Comparison of ENCODE assay signal across 8 mouse cellular contexts in the genomic region with DNA sequence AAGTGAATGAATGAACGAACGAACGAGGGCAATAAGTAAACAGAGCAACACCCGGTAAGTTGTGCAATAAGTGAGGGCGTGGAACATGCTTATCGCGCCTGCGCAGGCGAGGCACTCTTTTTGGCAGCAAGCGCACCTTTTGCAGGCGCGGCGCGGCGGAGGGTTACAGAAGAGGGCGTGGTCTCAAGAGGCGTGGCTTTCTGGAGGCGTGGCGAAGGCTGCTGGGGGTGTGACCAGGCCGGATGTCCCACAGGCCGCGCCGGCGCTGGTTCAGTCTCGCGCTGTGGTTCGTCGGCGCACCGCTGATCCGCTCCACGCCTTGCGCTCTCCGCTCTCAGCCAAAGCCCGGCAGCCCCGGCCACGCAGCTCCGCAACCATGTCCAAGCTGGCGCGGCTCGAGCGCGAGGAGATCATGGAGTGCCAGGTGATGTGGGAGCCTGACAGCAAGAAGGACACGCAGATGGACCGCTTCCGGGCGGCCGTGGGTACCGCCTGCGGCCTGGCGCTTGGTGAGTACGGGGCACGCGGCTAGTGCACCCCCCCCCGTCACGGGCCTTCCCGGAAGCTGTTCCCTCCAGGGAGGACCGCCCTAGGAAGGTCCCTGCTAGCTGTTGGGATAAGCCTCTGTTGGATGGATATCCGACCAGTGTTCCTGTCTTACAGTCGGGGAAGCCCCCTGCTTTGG. TPM values are rescaled to one million over a fixed set of nuclear protein-coding genes. Genes with fewer than 3 reads are reported as not detected.
A peak's percentile ranks its signal among the peaks of the same experiment; 100 is the strongest.
DNase-seq lines count a peak whose midpoint lies in the region; ATAC-seq lines count a peak whose summit lies in the region.

A gene (plus strand): TSS at position 214 of the 685 bp plus-strand sequence.

- no peaks in the 10 kb centered on the region for H3K9me3 ChIP-seq in intestine, embryonic 14.5 days (ENCODE audit: control insufficient read depth, low read length)

- peak within 1 kb of the TSS; percentile 90 for H3K4me3 ChIP-seq in intestine, embryonic 14.5 days (ENCODE audit: low read depth, low read length)

- peaks cover 26% of the 10 kb centered on the region for H3K4me1 ChIP-seq in intestine, embryonic 14.5 days (replicated peaks; ENCODE audit: control insufficient read depth, insufficient read depth, low read length)

- intact Hi-C loops in left cerebral cortex, postnatal 14 days (cut with DNase I) = loop anchor here (1.0 kb wide), 1 partner anchor 9 kb away; no protein-coding TSS in a partner anchor

- DNase-seq in adrenal gland, adult 18-20 months (ENCODE audit: low spot score in 2 of 2) = peak; percentile 99
- DNase-seq in embryo, embryonic 11 days = peak; percentile 96
- peak; percentile 96 for DNase-seq in gastrocnemius, postnatal 25 days
- peak; percentile 100 for DNase-seq in intestine, embryonic 14.5 days (ENCODE audit: low spot score)
- peak; percentile 96 to 98 for DNase-seq in left cerebral cortex, postnatal 14 days (ENCODE audit: low spot score in 2 of 2)
- DNase-seq in mesoderm, embryonic 11.5 days (ENCODE audit: low read depth, low spot score) = peak; percentile 97
- peak; percentile 94 to 95 for DNase-seq in right cerebral cortex, postnatal 36 days (ENCODE audit: low spot score in 2 of 2)
- DNase-seq in yolk sac, embryonic 10.5 days (ENCODE audit: low spot score) = peak; percentile 98

- H3K27me3 ChIP-seq in intestine, embryonic 14.5 days (replicated peaks; ENCODE audit: control insufficient read depth, insufficient read depth, low read length) = no peaks in the 10 kb centered on the region

- H3K9ac ChIP-seq in intestine, embryonic 14.5 days (ENCODE audit: low read length) = peak within 1 kb of the TSS; percentile 62

- peak within 1 kb of the TSS; percentile 69 for H3K4me2 ChIP-seq in intestine, embryonic 14.5 days (ENCODE audit: low read length)

- ATAC-seq in intestine, embryonic 14.5 days (replicated peaks; ENCODE audit: low FRiP score, low TSS enrichment, low read depth) = peak; percentile 94

- H3K36me3 ChIP-seq in intestine, embryonic 14.5 days (ENCODE audit: control insufficient read depth, insufficient read depth, low read length) = 0 out of 2 replicates have a peak, but pooled peaks cover 6% of the 10 kb centered on the region

- peak within 1 kb of the TSS; percentile 64; the same call in 1 of the 2 replicates for H3K27ac ChIP-seq in intestine, embryonic 14.5 days (ENCODE audit: low read depth)

- WGBS in intestine, embryonic 14.5 days = under 1% methylated on average over 60 of the region's 60 CpGs

RNA-seq across cellular contexts. Expression of the gene that starts here (rescaled TPM):
- 100 to 1,000 TPM in 1 of 2 experiments, 10 to 100 TPM in 1; 90.2 to 165 TPM for total RNA-seq in adrenal gland, adult 18-20 months (2021)
- 1 to 10 TPM; 3.3 to 4.8 TPM for total RNA-seq in gastrocnemius, postnatal 25 days (2021)
- polyA plus RNA-seq in intestine, embryonic 14.5 days (2014; fragmentation: Nextera tagmentation; extraction: Ambion mirVana) = 66.9 and 78.6 TPM in 2 replicates
- total RNA-seq in left cerebral cortex, postnatal 14 days (2021) = 10 to 100 TPM; 62.2 to 68.4 TPM

Comparison
In these comparisons a context has a peak if more than half of its experiments do, and no peak if none do; other contexts are left out.
1. Peak in every context shown above with its lines: DNase-seq, ATAC-seq, H3K4me3 ChIP-seq and H3K27ac ChIP-seq.
2. RNA of the gene that starts here (total RNA-seq): 90.2 to 165 TPM in adrenal gland, adult 18-20 months and 62.2 to 68.4 TPM in left cerebral cortex, postnatal 14 days; 3.3 to 4.8 TPM in gastrocnemius, postnatal 25 days; every median in the first group is over 10 times any median in the second.